Mouse (Mus musculus) CH12.LX (cell line): ENCODE measurements at regions not wholly inside any gene's neighbourhood (a gene's known extent, or its start where the extent isn't known, plus 50 kb on each side); places are given as distances from the start of the nearest gene placed in this dataset.

Experiments
- CHD2 ChIP-seq: IDR thresholded peaks from 2 replicates; pipeline ENCODE4 v1.6.1; 2011; ENCODE audit warnings: low read length, improper control_type of control experiment
- CTCF ChIP-seq, 2 experiments: IDR thresholded peaks in 1 of 2; conservative IDR thresholded peaks in 1 of 2; 2 replicates each; pipeline ENCODE4 v1.5.1; 2011 to 2012; ENCODE audit warnings: low read depth in 2 of 2, low read length in 2 of 2, improper control_type of control experiment in 1 of 2, inconsistent platforms in 1 of 2, mild to moderate bottlenecking in 1 of 2, moderate library complexity in 1 of 2
- EP300 ChIP-seq: IDR thresholded peaks from 2 replicates; pipeline ENCODE4 v1.6.1; 2011; ENCODE audit warnings: low read length, improper control_type of control experiment
- JUN ChIP-seq: IDR thresholded peaks from 2 replicates; pipeline ENCODE4 v1.6.1; 2011; ENCODE audit warnings: low read depth, mild to moderate bottlenecking, low read length, improper control_type of control experiment, moderate library complexity; ENCODE audit not compliant: insufficient read depth
- JUND ChIP-seq: conservative IDR thresholded peaks from 2 replicates; pipeline ENCODE4 v1.6.1; 2011; ENCODE audit warnings: low read depth, low read length, improper control_type of control experiment
- MAZ ChIP-seq: IDR thresholded peaks from 2 replicates; pipeline ENCODE4 v1.6.1; 2012; ENCODE audit warnings: low read depth, mild to moderate bottlenecking, inconsistent platforms, low read length, improper control_type of control experiment, moderate library complexity
- MEF2A ChIP-seq: IDR thresholded peaks from 2 replicates; pipeline ENCODE4 v1.6.1; 2014; ENCODE audit warnings: low read depth, mild to moderate bottlenecking, inconsistent platforms, low read length, improper control_type of control experiment, borderline replicate concordance
- POLR2A ChIP-seq: IDR thresholded peaks from 2 replicates; pipeline ENCODE4 v1.6.1; 2011; ENCODE audit warnings: low read depth, mild to moderate bottlenecking, improper control_type of control experiment, low read length
- SMC3 ChIP-seq: IDR thresholded peaks from 2 replicates; pipeline ENCODE4 v1.6.1; 2011; ENCODE audit warnings: low read depth, low read length, improper control_type of control experiment
- ZKSCAN1 ChIP-seq: IDR thresholded peaks from 2 replicates; pipeline ENCODE4 v1.6.1; 2012; ENCODE audit warnings: low read depth, inconsistent platforms, low read length, improper control_type of control experiment, borderline replicate concordance

DNA sequence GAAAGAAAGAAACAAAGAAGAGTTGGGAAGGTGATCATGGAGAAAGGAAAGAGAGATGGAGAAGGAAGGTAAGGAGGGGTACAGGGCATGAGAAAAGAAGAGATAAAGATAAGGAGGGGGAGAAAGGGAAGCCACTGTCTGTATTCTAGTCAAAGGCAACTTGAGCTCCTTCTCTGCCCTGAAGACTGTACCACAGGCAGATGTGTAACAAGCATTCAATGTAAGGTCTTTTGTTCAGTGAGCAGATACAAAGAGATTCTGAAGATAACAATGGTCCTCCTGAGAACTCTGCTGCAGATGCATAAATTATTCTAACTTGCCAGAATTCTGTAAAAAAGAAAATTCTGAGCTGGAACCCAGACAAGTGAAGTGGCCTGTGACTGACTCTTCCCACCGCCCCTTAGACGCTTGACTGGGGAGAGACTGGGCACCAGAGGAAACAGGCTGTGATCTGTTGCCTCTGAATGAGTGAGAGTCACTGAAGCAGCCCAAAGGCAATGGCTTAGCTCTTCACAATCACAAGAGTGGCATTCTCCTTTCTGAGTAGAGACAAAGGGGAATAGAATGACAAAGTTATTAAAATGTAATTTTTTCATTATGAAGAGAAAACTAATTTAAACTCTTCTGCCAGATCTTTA is 564.0 kb upstream of the Arpp21 start:
- TF ChIP-seq JUN (no peak), ZKSCAN1 (no peak), MAZ (no peak), MEF2A (no peak), SMC3 (no peak), CTCF (conservative IDR thresholded peaks at IDR 0.05 in 1 of 2, IDR thresholded peaks at IDR 0.05 in 1 of 2; ENCODE audit: low read depth in 2 of 2, low read length in 2 of 2) (no peak), EP300 (no peak), JUND (no peak), POLR2A (no peak), CHD2 (no peak)
